Mouse (Mus musculus) ES-Bruce4 (cell line): Measurements from ENCODE around the gene Myo1a.

Experiments
- CTCF ChIP-seq: IDR thresholded peaks from one replicate; pipeline ENCODE4 v1.8.1; 2011; ENCODE audit warnings: low read depth, low read length
- EP300 ChIP-seq: IDR thresholded peaks from 2 replicates; pipeline ENCODE4 v1.6.1; 2011; ENCODE audit warnings: low read depth, low read length; ENCODE audit not compliant: insufficient read depth
- POLR2A ChIP-seq: IDR thresholded peaks from one replicate; pipeline ENCODE4 v1.8.1; 2011; ENCODE audit warnings: low read length; ENCODE audit not compliant: insufficient read depth

DNA sequence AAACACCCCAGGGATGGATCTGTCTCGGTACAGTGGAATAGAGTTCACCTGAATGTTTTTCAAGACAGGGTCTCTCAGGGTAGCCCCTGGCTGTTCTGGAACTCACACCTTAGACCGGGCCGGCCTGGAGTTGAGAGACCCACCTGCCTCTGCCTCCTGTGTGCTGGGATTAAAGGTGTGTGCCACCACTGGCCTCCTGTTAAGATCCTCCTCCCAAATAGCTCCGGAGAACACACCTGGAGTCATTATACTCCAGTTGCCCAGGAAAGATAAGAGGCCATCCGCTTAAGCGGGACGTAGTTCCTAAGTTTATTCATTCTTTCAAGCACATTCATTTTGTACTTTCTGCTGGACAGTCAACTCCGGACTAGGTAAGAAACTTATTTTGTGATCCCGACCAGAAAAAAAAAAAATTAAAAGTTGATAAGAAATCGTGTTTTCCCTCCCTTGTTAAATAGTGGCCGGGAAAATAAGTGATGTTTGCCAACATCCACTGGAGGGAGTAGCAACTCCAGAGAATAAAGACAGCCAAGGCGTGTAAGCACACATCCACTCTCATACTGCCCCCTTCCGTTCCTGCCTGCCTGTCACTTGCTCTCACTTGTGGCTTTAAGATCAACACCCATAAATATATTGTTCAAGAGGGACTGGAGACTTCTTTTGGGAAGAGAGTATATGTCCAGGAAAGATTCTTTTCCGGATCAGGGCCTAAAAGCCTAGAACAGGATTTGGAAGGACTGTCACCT is 27.2 kb upstream of the Myo1a start:
- TF ChIP-seq POLR2A: no peak
- TF ChIP-seq CTCF: peak; percentile 91
- no peak for TF ChIP-seq EP300
